Mouse (Mus musculus) hindbrain, embryonic 14.5 days (tissue): ENCODE data around the gene Pmp22. TPM values are rescaled to one million over a fixed set of nuclear protein-coding genes. Genes with fewer than 3 reads are reported as not detected.

ENCODE experiments used
- ATAC-seq: fragments of 200-750 bp; cut with Nextera tagmentation; 2 replicates; pipeline ENCODE4 v1.8.0; 2017; ENCODE audit warnings: moderate number of reproducible peaks, mild to moderate bottlenecking, moderate TSS enrichment, moderate library complexity; ENCODE audit not compliant: low FRiP score
- DNase-seq: peaks from one replicate; pipeline ENCODE4 v3.0.0-alpha.2; 2015; ENCODE audit warnings: low spot score
- H3K27ac ChIP-seq: fragments of 300-500 bp; sonication (generic); 2 replicates; pipeline ENCODE4 v1.5.1; 2014; ENCODE audit warnings: mild to moderate bottlenecking, moderate library complexity
- H3K27me3 ChIP-seq: fragments of 300-500 bp; sonication (generic); 2 replicates; pipeline ENCODE4 v1.6.1; 2014; ENCODE audit warnings: mild to moderate bottlenecking, low read length, mixed read lengths; ENCODE audit not compliant: control insufficient read depth, insufficient read depth
- H3K36me3 ChIP-seq: fragments of 300-500 bp; sonication (generic); replicated peaks from 2 replicates; pipeline ENCODE4 v1.6.1; 2014; ENCODE audit not compliant: control insufficient read depth, insufficient read depth
- H3K4me1 ChIP-seq: fragments of 300-500 bp; sonication (generic); replicated peaks from 2 replicates; pipeline ENCODE4 v1.6.1; 2014; ENCODE audit warnings: antibody characterized with exemption, low read length, mixed read lengths; ENCODE audit not compliant: control insufficient read depth, insufficient read depth
- H3K4me2 ChIP-seq: fragments of 300-500 bp; sonication (generic); replicated peaks from 2 replicates; pipeline ENCODE4 v1.6.1; 2014; ENCODE audit warnings: mild to moderate bottlenecking, moderate library complexity
- H3K4me3 ChIP-seq: fragments of 300-500 bp; sonication (generic); replicated peaks from 2 replicates; pipeline ENCODE4 v1.5.1; 2014; ENCODE audit warnings: mild to moderate bottlenecking, low read length
- H3K9ac ChIP-seq: fragments of 300-500 bp; sonication (generic); 2 replicates; pipeline ENCODE4 v1.6.1; 2014
- H3K9me3 ChIP-seq: fragments of 300-500 bp; sonication (generic); 2 replicates; pipeline ENCODE4 v1.6.1; 2016; ENCODE audit warnings: low read length; ENCODE audit not compliant: control insufficient read depth
- WGBS: fragments of 180-500 bp; shearing (Covaris S2); extraction: QIAGEN DNeasy Blood & Tissue Kit; methylation state at CpG from one replicate; pipeline ENCODE4 v1.1.7; 2014; 5-methylcytosine and 5-hydroxymethylcytosine counted together
- polyA plus RNA-seq: library from polyadenylated mRNA; unstranded; fragments of >200 nt; fragmentation: Nextera tagmentation; extraction: Ambion mirVana; gene quantifications from 2 replicates; pipeline ENCODE4 v1.2.1, GENCODE M21; 2014

Gene Pmp22
- polyA plus RNA-seq, 1 experiment from 2014 or later, result 39.7 TPM

- H3K9me3 ChIP-seq, result no peaks in the 10 kb centered on the region
- peaks cover 56% of the 10 kb centered on the region for H3K27me3 ChIP-seq
- no peaks in the 10 kb centered on the region for H3K36me3 ChIP-seq
- peak overlapping the region; percentile 99 for H3K4me2 ChIP-seq
- WGBS, result 7% methylated on average over 11 of the region's 11 CpGs
- ATAC-seq (no peak), DNase-seq (no peak)
- peak overlapping the region; percentile 54 for H3K4me3 ChIP-seq
- H3K4me1 ChIP-seq, result peaks cover 26% of the 10 kb centered on the region; the same call in 1 of the 2 replicates
- H3K27ac ChIP-seq, result no peak overlapping the region
- H3K9ac ChIP-seq, result peak overlapping the region; percentile 69; the same call in 1 of the 2 replicates
These were observed 2.9 kb downstream of the Pmp22 start for GRCm38 (mm10) chr11:63131693-63132040.

DNA sequence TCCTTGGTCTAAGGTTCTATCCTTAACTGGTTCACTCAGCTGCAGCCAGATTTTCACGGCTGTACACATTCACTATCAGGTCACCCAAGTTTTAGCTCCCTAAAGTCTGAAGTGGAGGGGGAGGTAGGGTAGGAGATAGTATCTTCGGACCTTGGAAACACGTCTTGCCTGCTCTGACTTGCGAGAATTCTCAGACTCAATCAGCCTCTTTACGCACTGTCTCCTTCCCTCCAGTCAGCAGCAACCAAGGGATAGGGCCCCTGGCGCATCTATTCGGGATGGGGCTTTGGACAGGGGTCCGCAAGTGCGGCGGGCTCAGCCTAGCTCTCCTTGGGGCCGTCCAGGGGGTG lies 3.3 kb downstream of the Pmp22 start:
- Histone ChIP-seq H3K27me3 (peaks cover 56% of the 10 kb centered on the region), H3K4me1 (peaks cover 26% of the 10 kb centered on the region; the same call in 1 of the 2 replicates), H3K9ac (peak overlapping the region; percentile 69), H3K9me3 (no peaks in the 10 kb centered on the region), H3K4me3 (peak overlapping the region; percentile 54), H3K4me2 (peak overlapping the region; percentile 99), H3K27ac (peak overlapping the region; percentile 71), H3K36me3 (no peaks in the 10 kb centered on the region)
- ATAC-seq (no peak), DNase-seq (no peak)
- WGBS, result 2% methylated on average over 11 of the region's 11 CpGs

GRCm38 (mm10) chr11:63132501-63133435 lies 4.0 kb downstream of the Pmp22 start:
- ATAC-seq (peak; percentile 51; the same call in 1 of the 2 replicates), DNase-seq (peak; percentile 54)
- Histone ChIP-seq H3K4me2 (peak overlapping the region; percentile 99), H3K27me3 (peaks cover 56% of the 10 kb centered on the region), H3K4me3 (peak overlapping the region; percentile 54), H3K27ac (peak overlapping the region; percentile 71), H3K36me3 (no peaks in the 10 kb centered on the region), H3K4me1 (peaks cover 26% of the 10 kb centered on the region; the same call in 1 of the 2 replicates), H3K9me3 (no peaks in the 10 kb centered on the region), H3K9ac (peak overlapping the region; percentile 69)
- WGBS, result 1% methylated on average over 57 of the region's 66 CpGs

DNA sequence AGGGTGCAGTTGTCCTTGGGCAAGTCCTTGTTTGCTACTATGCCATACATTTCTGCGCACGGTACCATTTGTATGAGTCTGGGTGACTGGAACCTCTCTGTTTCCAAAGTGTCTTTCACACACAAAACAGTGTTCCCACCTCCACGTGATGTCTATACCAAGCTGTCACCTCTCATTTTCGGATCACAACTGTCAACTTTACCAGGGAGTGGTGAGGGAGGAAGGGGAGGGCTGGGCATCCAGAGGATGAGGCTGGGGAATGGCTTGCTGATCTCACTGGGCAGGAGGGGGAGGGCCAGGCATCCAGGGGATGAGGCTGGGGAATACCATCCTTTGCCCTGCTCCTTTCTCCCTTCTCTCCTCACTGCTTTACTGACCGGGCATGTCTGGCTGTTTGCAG lies 5.2 kb downstream of the Pmp22 start:
- DNase-seq, result no peak
- Histone ChIP-seq H3K4me2 (peak overlapping the region; percentile 99; the same call in 1 of the 2 replicates), H3K4me1 (peaks cover 26% of the 10 kb centered on the region; the same call in 1 of the 2 replicates), H3K36me3 (no peaks in the 10 kb centered on the region), H3K9ac (no peak overlapping the region), H3K27me3 (peaks cover 56% of the 10 kb centered on the region), H3K27ac (no peak overlapping the region), H3K4me3 (no peak overlapping the region), H3K9me3 (no peaks in the 10 kb centered on the region)
- WGBS, result 86% methylated on average over 5 of the region's 5 CpGs
- no peak for ATAC-seq

DNA sequence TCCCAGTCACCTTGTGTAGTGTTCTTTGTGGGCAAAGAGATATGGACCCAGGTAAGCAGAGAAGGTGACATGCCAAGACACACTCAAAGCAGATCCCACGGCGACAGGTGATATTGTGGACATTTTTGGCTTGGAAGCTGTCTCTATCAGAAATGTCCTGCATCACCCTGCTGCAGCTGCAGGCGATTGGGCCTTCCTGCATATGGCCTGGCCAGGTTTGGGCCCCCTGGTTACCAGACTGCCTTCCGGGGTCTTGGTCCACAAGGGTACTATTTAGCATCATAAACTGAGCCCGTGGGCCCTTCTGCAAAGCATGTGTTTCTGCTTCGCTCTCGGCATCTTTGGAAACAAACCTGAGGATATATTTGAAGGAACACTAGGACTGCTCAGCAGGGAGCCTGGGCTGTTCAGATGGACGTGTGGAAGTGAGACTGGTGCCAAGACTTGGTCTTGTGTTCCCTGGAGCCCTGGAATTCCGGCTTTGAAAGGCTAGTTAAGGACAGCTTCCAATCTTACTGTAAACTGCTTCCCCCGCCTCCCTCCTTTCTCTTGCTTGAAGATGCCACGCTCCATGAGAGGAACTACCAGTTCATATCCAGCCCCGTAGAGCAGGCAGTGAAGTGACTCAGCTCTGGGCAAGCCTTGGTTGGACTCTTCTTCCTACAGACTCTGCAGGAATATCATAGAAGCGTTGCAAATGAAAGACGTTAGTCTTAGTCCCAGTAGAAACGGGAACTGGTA lies 6.1 kb downstream of the Pmp22 start:
- Histone ChIP-seq H3K9me3 (no peaks in the 10 kb centered on the region), H3K4me1 (peaks cover 26% of the 10 kb centered on the region; the same call in 1 of the 2 replicates), H3K36me3 (no peaks in the 10 kb centered on the region), H3K27me3 (peaks cover 49% of the 10 kb centered on the region), H3K9ac (no peak overlapping the region), H3K27ac (no peak overlapping the region), H3K4me2 (no peak overlapping the region), H3K4me3 (no peak overlapping the region)
- DNase-seq, result no peak
- 73% methylated on average over 15 of the region's 15 CpGs for WGBS
- no peak for ATAC-seq

- Histone ChIP-seq H3K9ac (no peak overlapping the region), H3K4me3 (no peak overlapping the region), H3K4me2 (no peak overlapping the region), H3K4me1 (peaks cover 24% of the 10 kb centered on the region; the same call in 1 of the 2 replicates), H3K9me3 (no peaks in the 10 kb centered on the region), H3K36me3 (no peaks in the 10 kb centered on the region), H3K27ac (no peak overlapping the region), H3K27me3 (peaks cover 42% of the 10 kb centered on the region)
- WGBS, result 6% methylated on average over 8 of the region's 8 CpGs
- DNase-seq, result peak; percentile 96
- ATAC-seq, result peak; percentile 69
These were observed 6.8 kb downstream of the Pmp22 start for GRCm38 (mm10) chr11:63135622-63136021.

DNA sequence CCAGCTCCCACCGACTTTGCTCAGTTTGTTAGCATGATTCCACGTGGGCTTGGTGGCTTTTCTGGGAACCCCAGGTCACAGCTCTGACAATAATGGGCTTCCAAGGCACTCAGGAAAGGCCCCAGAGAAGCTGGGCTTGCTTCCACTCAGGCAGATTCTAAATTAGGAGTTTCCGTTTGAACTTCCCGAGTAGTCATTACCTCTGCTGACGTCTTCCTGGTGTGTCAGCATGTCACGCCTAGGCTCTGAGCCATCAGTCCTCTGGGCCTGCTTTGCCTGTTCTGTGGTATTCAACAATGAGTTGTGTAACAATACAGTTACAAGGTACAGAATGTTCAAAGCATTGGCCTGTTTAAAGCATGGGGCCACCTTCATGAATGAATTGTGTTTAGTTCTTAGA lies 7.4 kb downstream of the Pmp22 start:
- Histone ChIP-seq H3K4me3 (no peak overlapping the region), H3K27ac (no peak overlapping the region), H3K9me3 (no peaks in the 10 kb centered on the region), H3K36me3 (no peaks in the 10 kb centered on the region), H3K27me3 (peaks cover 36% of the 10 kb centered on the region), H3K4me1 (peaks cover 18% of the 10 kb centered on the region; the same call in 1 of the 2 replicates), H3K9ac (no peak overlapping the region), H3K4me2 (no peak overlapping the region)
- ATAC-seq (no peak), DNase-seq (no peak)
- WGBS, result 72% methylated on average over 6 of the region's 6 CpGs

DNA sequence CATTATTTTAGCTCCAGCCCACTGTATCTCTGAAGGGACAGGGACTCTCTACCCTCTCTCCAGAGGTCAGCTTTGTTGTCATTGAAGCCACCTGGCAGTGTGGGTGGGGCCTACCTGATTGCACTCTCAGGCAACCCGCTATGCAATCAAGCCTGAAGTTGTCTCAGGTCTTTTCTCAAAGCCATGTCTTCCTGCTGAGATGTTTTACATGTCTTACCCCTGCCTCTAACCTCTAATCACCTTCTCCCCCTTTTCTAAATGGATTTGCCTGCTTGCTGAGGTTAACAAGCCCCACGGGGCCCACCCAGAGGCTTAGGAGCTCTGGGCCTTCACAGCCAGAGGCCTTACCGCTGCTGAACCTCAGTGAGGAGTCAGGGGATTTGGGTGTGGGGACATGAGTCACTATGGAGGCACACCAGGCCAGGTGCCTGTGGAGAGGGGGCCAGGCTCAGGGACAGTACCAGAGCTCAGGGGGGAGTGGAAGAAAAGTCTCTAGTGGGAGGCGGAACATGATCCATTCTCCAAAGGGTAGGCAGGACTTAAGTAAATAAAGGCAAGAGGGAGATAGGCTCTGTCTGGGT lies 8.1 kb downstream of the Pmp22 start:
- Histone ChIP-seq H3K9me3 (no peaks in the 10 kb centered on the region), H3K9ac (no peak overlapping the region), H3K27me3 (peaks cover 29% of the 10 kb centered on the region), H3K4me1 (peaks cover 11% of the 10 kb centered on the region; the same call in 1 of the 2 replicates), H3K4me2 (no peak overlapping the region), H3K4me3 (no peak overlapping the region), H3K36me3 (no peaks in the 10 kb centered on the region), H3K27ac (no peak overlapping the region)
- WGBS, result 69% methylated on average over 4 of the region's 4 CpGs
- DNase-seq, result no peak
- ATAC-seq, result no peak

- H3K36me3 ChIP-seq, result no peaks in the 10 kb centered on the region
- H3K4me2 ChIP-seq, result no peak overlapping the region
- DNase-seq, result no peak
- H3K9me3 ChIP-seq, result no peaks in the 10 kb centered on the region
- H3K27me3 ChIP-seq, result peaks cover 11% of the 10 kb centered on the region
- no peak overlapping the region for H3K9ac ChIP-seq
- no peaks in the 10 kb centered on the region; the same call in 1 of the 2 replicates for H3K4me1 ChIP-seq
- no peak for ATAC-seq
- H3K4me3 ChIP-seq, result no peak overlapping the region
- no peak overlapping the region for H3K27ac ChIP-seq
- WGBS, result 78% methylated on average over 3 of the region's 3 CpGs
These were observed 10.0 kb downstream of the Pmp22 start for GRCm38 (mm10) chr11:63138739-63139138.
